Mouse (Mus musculus): ENCODE measurements around the gene Coro2b. TPM values are rescaled to one million over a fixed set of nuclear protein-coding genes. Genes with fewer than 3 reads are reported as not detected.

Coro2b gene
- total RNA-seq, 2 experiments from 2014 or later, result 16.2 to 16.9 TPM

DNA sequence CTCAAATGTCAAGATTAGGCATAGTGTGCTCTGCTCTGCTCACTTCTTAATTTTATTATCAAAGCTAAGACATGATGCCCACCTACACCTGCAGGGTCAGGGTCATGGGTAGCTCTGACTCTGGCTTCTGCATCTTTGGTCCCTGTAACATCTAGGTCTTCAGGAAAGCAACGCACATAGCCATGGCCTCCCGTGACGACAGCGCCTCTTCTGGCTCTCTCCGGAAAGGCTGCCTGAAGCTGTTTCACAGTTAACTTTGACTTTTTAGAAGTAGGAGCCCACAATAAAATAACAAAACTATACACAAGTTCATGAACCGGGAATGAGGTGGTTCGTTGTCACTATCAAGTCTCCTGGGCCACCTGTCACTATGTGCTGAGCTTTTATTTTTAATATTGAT, 99.4 kb downstream of the Coro2b start:
- DNase-seq, result no peak

DNA sequence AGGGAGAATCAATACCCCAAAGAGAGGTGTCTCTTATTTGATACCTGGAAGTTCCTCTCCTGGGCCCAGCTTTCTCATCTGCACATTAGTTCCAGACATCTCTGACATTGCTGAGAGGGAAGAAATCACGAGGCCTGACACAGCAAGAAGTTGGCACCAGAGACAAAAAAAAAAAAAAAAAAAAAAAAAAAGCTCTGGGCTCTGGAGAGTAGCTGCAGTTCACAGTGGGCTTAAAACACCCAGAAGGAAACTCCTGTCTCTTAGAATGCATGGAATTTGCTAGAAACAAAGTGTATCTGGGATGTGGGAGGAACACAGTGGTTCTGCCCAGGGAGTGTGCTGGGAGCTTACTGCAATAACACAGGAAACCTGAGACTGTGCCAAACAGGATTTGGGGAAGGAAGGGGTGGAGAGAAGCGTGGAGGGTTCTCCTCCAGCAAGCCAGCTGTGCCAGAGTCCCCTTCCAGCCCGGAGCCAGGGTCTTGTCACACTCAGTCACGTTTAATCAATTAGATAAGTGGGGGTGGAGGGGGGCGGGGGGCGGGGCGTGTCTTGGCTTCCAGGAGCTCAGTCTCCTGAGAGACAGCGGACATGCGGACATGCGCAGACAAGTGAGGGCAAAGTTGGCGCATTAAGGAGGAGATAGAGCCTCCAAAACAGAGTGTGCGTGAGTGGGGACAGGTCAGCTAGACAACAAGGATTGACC, 101.1 kb downstream of the Coro2b start:
- peak; percentile 86 for DNase-seq

- no peak for DNase-seq
Measured at GRCm38 (mm10) chr9:62432261-62433060, 104.4 kb downstream of the Coro2b start.

DNA sequence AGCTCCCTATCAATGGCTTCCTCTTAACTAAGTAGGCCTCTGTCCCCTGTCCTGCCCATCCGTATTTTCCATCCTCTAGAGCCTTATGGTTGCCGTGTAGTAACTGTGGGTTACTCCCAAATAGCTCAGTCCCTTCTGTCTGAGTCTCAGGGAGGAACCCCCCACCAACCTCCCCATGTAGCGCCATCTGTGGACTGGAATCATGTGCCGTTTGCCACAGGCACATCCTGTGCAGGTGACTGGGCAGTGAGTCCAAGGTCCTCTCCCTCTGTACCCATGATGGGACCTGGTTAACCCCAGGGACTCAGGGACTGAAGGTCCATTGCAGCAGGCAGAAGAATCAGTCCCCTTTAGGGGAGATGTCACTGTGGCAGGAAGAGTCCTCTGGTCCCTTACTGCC, 106.1 kb downstream of the Coro2b start:
- DNase-seq, result no peak

DNA sequence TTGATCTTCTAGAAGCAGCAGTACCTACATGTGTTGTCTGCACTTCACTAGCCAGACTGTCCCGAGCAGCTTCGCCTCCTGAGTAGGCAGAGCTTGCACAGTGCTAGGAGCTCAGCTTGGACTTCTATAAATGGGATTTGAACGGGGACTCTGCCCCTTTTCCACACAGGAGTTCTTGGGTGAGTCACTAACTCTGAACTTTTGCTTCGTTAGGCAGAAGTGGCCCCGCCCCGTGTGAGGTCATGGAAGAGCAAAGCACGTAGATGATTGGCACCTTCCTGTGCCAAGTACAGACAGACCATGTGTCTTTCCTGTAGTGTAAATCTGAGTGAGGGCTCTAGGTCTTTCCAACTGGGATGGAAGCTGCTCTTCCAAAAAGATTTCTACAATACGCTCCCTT, 109.8 kb downstream of the Coro2b start:
- DNase-seq, result no peak

DNA sequence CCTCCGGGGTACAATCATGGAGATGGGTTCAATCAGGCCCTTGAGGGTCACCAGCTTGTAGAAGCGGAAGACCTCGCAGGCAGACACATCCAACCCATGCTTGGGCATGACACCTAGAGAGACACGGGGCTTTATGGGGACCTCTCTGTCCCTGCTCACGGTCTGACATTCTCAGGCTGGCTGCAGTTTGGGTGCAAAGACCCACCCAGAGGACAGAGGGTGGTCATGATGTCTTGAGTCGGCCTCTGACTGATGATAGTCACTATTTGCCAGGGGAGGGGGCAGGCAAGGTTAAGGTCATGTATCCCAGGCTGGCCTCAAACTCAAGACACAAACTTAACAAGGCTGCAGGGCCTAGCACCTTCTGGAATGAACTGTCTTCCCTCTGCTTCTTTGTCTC, 110.3 kb downstream of the Coro2b start:
- no peak for DNase-seq

GRCm38 (mm10) chr9:62426021-62426420, 110.8 kb downstream of the Coro2b start:
- no peak for DNase-seq

GRCm38 (mm10) chr9:62425265-62425664, 111.6 kb downstream of the Coro2b start:
- no peak for DNase-seq

DNA sequence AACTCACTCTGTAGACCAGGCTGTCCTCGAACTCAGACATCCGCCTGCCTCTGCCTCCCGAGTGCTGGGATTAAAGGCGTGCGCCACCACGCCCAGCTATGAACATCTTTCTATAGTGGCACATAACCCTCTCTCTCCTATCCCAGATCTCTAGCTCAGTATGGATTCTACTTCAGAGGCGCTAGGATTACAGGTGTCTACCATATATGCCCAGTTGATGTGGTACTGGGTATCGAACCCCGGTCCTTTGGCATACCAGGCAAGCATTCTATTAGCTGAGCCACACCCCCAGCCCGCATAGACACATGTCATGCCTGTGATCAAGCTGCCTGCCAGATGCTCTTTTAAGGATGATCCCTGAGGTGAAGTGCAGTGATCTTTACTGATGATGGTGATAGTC, 113.0 kb downstream of the Coro2b start:
- DNase-seq, result no peak

GRCm38 (mm10) chr9:62422926-62423325, 113.9 kb downstream of the Coro2b start:
- DNase-seq, result no peak

- no peak for DNase-seq
Measured at GRCm38 (mm10) chr9:62421911-62422310, 114.9 kb downstream of the Coro2b start.

GRCm38 (mm10) chr9:62421027-62421426, 115.8 kb downstream of the Coro2b start:
- DNase-seq, result peak; percentile 87

GRCm38 (mm10) chr9:62420261-62420917, 116.5 kb downstream of the Coro2b start:
- DNase-seq, result peak; percentile 69

DNA sequence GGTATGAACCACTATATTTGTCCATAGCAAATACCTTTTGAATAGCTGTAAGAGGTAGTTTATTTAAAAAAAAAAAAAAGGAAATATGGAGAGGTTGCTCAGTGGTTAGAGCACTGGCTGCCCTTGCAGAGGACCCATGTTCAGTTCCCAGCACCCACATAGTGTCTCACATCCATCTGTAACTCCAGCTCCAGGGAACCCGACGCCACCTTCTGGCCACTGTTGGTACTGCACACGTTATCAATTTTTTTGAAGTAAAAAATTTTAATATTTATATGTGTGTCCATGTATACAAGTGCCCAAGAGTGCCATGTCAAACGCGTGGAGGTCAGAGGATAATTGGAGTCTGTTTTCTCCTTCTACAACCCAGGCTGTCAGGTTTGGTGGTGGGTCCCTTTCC, 118.1 kb downstream of the Coro2b start:
- DNase-seq, result no peak

GRCm38 (mm10) chr9:62407357-62408146, 129.3 kb downstream of the Coro2b start:
- no peak for DNase-seq

GRCm38 (mm10) chr9:62406423-62407013, 130.3 kb downstream of the Coro2b start:
- no peak for DNase-seq

DNA sequence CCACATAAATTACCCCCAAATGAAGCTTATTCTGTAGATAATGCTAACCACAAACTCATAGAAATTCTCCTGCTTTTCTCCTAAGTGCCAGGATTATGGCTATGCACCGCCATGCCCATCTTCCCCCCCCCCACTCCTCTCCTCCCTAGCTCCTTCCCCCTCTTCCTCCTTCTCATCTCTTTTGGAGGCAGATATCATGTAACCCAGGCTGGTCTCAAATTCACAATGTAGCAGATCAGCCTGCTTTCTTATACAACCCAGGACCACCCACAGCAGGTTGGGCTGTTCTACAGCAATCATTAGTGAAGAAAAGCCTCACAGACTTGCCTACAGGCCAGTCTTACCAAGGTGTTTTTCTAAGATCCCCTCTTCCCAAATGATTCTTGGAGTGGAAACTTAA, 135.3 kb downstream of the Coro2b start:
- no peak for DNase-seq

- DNase-seq, result no peak
Measured at GRCm38 (mm10) chr9:62400531-62401170, 136.2 kb downstream of the Coro2b start.

GRCm38 (mm10) chr9:62394163-62394562, 142.7 kb downstream of the Coro2b start:
- DNase-seq, result no peak

- DNase-seq, result no peak
Measured at GRCm38 (mm10) chr9:62393531-62393930, 143.3 kb downstream of the Coro2b start.

DNA sequence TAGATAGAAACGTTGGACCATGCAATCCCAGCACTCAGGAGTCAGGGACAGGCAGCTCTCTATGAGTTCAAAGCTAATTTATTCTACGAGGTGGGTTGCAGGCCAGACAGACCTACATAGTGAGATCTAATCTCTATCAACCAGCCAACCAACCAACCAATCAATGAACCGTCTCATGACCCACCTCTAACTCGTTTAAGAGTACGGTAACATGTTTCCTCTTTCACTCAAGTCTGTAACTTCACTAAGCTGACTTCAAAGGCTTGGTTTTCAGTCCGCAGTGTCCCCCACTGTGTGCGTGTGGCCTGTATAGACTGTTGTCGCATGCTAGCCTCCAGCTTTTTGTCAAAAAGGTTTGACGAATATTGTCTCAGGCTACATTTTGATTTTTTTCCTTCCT, 147.1 kb downstream of the Coro2b start:
- no peak for DNase-seq

All from heart, postnatal 4 days (tissue).